Mouse (Mus musculus) heart, embryonic 14.5 days (tissue): ENCODE data around the gene Car4. TPM values are rescaled to one million over a fixed set of nuclear protein-coding genes. Genes with fewer than 3 reads are reported as not detected.

Experiments used
- ATAC-seq: fragments of 200-750 bp; cut with Nextera tagmentation; 2 replicates; pipeline ENCODE4 v1.8.0; 2017; ENCODE audit warnings: low read depth, moderate TSS enrichment; ENCODE audit not compliant: insufficient number of reproducible peaks, insufficient read depth, low FRiP score
- H3K27ac ChIP-seq, 2 experiments: fragments of 200-500 bp in 1 of 2; fragments of 300-500 bp in 1 of 2; sonication (generic) in 1 of 2; replicated peaks in 1 of 2; 2 replicates each; pipeline ENCODE4 v1.5.1; 2012 to 2014; ENCODE audit warnings: low read depth in 2 of 2, low read length in 2 of 2, control low read depth in 1 of 2, mild to moderate bottlenecking in 1 of 2, mixed read lengths in 1 of 2; ENCODE audit not compliant: control insufficient read depth in 1 of 2, insufficient read depth in 1 of 2
- H3K27me3 ChIP-seq: fragments of 300-500 bp; sonication (generic); 2 replicates; pipeline ENCODE4 v1.6.1; 2014; ENCODE audit warnings: mild to moderate bottlenecking, low read length, control low read depth; ENCODE audit not compliant: control insufficient read depth, insufficient read depth
- H3K36me3 ChIP-seq: fragments of 300-500 bp; sonication (generic); 2 replicates; pipeline ENCODE4 v1.6.1; 2014; ENCODE audit warnings: mild to moderate bottlenecking, control low read depth, low read length, mixed read lengths; ENCODE audit not compliant: control insufficient read depth, insufficient read depth
- H3K4me1 ChIP-seq, 2 experiments: fragments of 200-500 bp in 1 of 2; fragments of 300-500 bp in 1 of 2; sonication (generic) in 1 of 2; 2 replicates each; pipeline ENCODE4 v1.6.1; 2012 to 2014; ENCODE audit warnings: low read length in 2 of 2, control low read depth in 1 of 2, mixed read lengths in 1 of 2; ENCODE audit not compliant: control insufficient read depth in 2 of 2, insufficient read depth in 2 of 2
- H3K4me2 ChIP-seq: fragments of 300-500 bp; sonication (generic); 2 replicates; pipeline ENCODE4 v1.6.1; 2014; ENCODE audit warnings: mild to moderate bottlenecking, low read length
- H3K4me3 ChIP-seq, 2 experiments: fragments of 200-500 bp in 1 of 2; fragments of 300-500 bp in 1 of 2; sonication (generic) in 1 of 2; 2 replicates each; pipeline ENCODE4 v1.5.1; 2012 to 2014; ENCODE audit warnings: low read length in 2 of 2, mild to moderate bottlenecking in 2 of 2, control low read depth in 1 of 2, low read depth in 1 of 2, moderate library complexity in 1 of 2; ENCODE audit not compliant: control insufficient read depth in 1 of 2, insufficient read depth in 1 of 2
- H3K9ac ChIP-seq: fragments of 300-500 bp; sonication (generic); 2 replicates; pipeline ENCODE4 v1.6.1; 2014; ENCODE audit warnings: mild to moderate bottlenecking, low read length
- H3K9me3 ChIP-seq: fragments of 300-500 bp; sonication (generic); 2 replicates; pipeline ENCODE4 v1.6.1; 2016; ENCODE audit warnings: low read length, control low read depth; ENCODE audit not compliant: control insufficient read depth
- WGBS: fragments of 180-500 bp; shearing (Covaris S2); extraction: QIAGEN DNeasy Blood & Tissue Kit; methylation state at CpG from one replicate; pipeline ENCODE4 v1.1.7; 2014; 5-methylcytosine and 5-hydroxymethylcytosine counted together
- polyA plus RNA-seq: library from polyadenylated mRNA; unstranded; fragments of >200 nt; fragmentation: Nextera tagmentation; extraction: Ambion mirVana; gene quantifications from 2 replicates; pipeline ENCODE4 v1.2.1, GENCODE M21; 2014

Car4 gene
- polyA plus RNA-seq, 1 experiment from 2014 or later: 0.65 TPM

GRCm38 (mm10) chr11:84977385-84977952 lies 19.9 kb downstream of the Car4 start:
- H3K27me3 ChIP-seq: no peaks in the 10 kb centered on the region

GRCm38 (mm10) chr11:84978113-84978512 lies 20.5 kb downstream of the Car4 start:
- ATAC-seq: no peak

More at GRCm38 (mm10) chr11:84977385-84977952, 19.9 kb downstream of the Car4 start:
- Histone ChIP-seq H3K27ac (no peak overlapping the region), H3K9ac (no peak overlapping the region), H3K4me2 (no peak overlapping the region), H3K9me3 (no peaks in the 10 kb centered on the region), H3K36me3 (no peaks in the 10 kb centered on the region), H3K4me3 (no peak overlapping the region), H3K4me1 (no peaks in the 10 kb centered on the region)
- ATAC-seq: no peak
- WGBS: 69% methylated on average over 3 of the region's 3 CpGs

GRCm38 (mm10) chr11:84979351-84979750 lies 21.8 kb downstream of the Car4 start:
- Histone ChIP-seq H3K36me3 (0 out of 2 replicates have a peak, but pooled peaks cover 6% of the 10 kb centered on the region), H3K4me2 (no peak overlapping the region), H3K9me3 (no peaks in the 10 kb centered on the region), H3K27me3 (no peaks in the 10 kb centered on the region), H3K27ac (no peak overlapping the region), H3K9ac (no peak overlapping the region), H3K4me1 (no peaks in the 10 kb centered on the region), H3K4me3 (no peak overlapping the region)
- ATAC-seq: no peak
- 19% methylated on average over 1 of the region's 1 CpGs for WGBS

More at GRCm38 (mm10) chr11:84978113-84978512, 20.5 kb downstream of the Car4 start:
- Histone ChIP-seq H3K27ac (no peak overlapping the region), H3K4me2 (no peak overlapping the region), H3K9ac (no peak overlapping the region), H3K27me3 (no peaks in the 10 kb centered on the region), H3K4me1 (no peaks in the 10 kb centered on the region), H3K36me3 (no peaks in the 10 kb centered on the region), H3K4me3 (no peak overlapping the region), H3K9me3 (no peaks in the 10 kb centered on the region)
- 42% methylated on average over 2 of the region's 2 CpGs for WGBS

- WGBS: 93% methylated on average over 2 of the region's 2 CpGs
- Histone ChIP-seq H3K27me3 (no peaks in the 10 kb centered on the region), H3K9ac (no peak overlapping the region), H3K4me1 (no peaks in the 10 kb centered on the region), H3K4me3 (no peak overlapping the region), H3K27ac (no peak overlapping the region), H3K9me3 (no peaks in the 10 kb centered on the region), H3K4me2 (no peak overlapping the region), H3K36me3 (peaks cover 16% of the 10 kb centered on the region)
- ATAC-seq: no peak
Measured at GRCm38 (mm10) chr11:84980697-84981096, 23.1 kb downstream of the Car4 start.

DNA sequence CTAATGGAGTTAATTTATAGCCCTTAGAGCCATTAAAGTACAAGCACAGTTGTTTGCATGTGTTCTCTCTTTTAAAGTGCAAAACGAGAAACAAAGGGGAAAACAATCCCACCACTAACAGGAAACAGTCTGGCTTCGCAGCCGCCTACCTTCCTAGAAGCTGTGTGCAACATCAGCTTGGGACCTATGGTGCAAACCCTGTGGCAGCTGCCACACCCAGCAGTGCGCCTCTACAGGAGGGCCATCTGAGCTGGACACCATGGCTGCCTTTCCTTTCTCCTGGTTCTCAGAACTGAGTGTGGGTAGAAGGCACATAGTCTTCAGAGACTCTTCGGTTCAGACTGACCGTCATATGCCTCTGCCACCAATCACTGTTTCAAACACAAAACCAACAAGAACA lies 27.8 kb downstream of the Car4 start:
- Histone ChIP-seq H3K27ac (no peak overlapping the region), H3K9ac (no peak overlapping the region), H3K9me3 (no peaks in the 10 kb centered on the region), H3K4me3 (no peak overlapping the region), H3K4me1 (no peaks in the 10 kb centered on the region), H3K36me3 (peaks cover 46% of the 10 kb centered on the region), H3K27me3 (no peaks in the 10 kb centered on the region), H3K4me2 (no peak overlapping the region)
- 91% methylated on average over 6 of the region's 6 CpGs for WGBS
- ATAC-seq: no peak

GRCm38 (mm10) chr11:84988341-84988919 lies 30.8 kb downstream of the Car4 start:
- no peaks in the 10 kb centered on the region for H3K9me3 ChIP-seq
- H3K4me2 ChIP-seq: no peak overlapping the region
- WGBS: 84% methylated on average over 3 of the region's 3 CpGs
- no peaks in the 10 kb centered on the region for H3K27me3 ChIP-seq
- no peak overlapping the region for H3K4me3 ChIP-seq
- H3K4me1 ChIP-seq: no peaks in the 10 kb centered on the region
- H3K36me3 ChIP-seq: peaks cover 72% of the 10 kb centered on the region
- H3K9ac ChIP-seq: no peak overlapping the region
- H3K27ac ChIP-seq: no peak overlapping the region
- ATAC-seq: no peak

GRCm38 (mm10) chr11:84992996-84993395 lies 35.4 kb downstream of the Car4 start:
- peaks cover 72% of the 10 kb centered on the region for H3K36me3 ChIP-seq
- H3K4me2 ChIP-seq: no peak overlapping the region
- H3K27me3 ChIP-seq: no peaks in the 10 kb centered on the region
- H3K9ac ChIP-seq: no peak overlapping the region
- no peak overlapping the region for H3K27ac ChIP-seq
- H3K4me1 ChIP-seq: no peaks in the 10 kb centered on the region
- ATAC-seq: no peak
- 91% methylated on average over 1 of the region's 1 CpGs for WGBS
- no peaks in the 10 kb centered on the region for H3K9me3 ChIP-seq
- H3K4me3 ChIP-seq: no peak overlapping the region

DNA sequence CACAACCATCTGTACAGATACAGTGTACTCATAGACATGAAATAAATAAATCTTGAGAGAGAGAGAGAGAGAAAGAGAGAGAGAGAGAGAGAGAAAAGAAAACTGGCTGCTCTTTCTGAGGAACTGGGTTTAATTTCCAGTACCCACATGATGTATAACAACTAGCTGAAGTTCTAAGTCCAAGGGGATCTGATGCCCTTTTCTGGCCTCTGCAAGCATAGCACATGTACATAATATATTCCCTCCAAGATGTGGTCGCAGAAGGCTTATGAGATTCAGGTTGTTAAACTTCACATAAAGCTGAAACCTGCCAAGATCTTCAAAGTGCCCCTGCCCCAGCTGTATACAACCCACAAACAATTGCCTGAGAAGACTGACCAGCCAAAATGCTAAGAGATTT lies 37.7 kb downstream of the Car4 start:
- no peak overlapping the region for H3K4me3 ChIP-seq
- no peak overlapping the region for H3K9ac ChIP-seq
- ATAC-seq: no peak
- no peaks in the 10 kb centered on the region for H3K4me1 ChIP-seq
- H3K4me2 ChIP-seq: no peak overlapping the region
- 89% methylated on average over 1 of the region's 1 CpGs for WGBS
- no peaks in the 10 kb centered on the region for H3K27me3 ChIP-seq
- H3K36me3 ChIP-seq: peaks cover 68% of the 10 kb centered on the region
- no peak overlapping the region for H3K27ac ChIP-seq
- H3K9me3 ChIP-seq: no peaks in the 10 kb centered on the region
